Mouse (Mus musculus) adipose tissue, adult 10 weeks (tissue): ENCODE results near the gene Gm9732. TPM values are rescaled to one million over a fixed set of nuclear protein-coding genes. Genes with fewer than 3 reads are reported as not detected.

ENCODE experiments used
- polyA plus RNA-seq: library from polyadenylated mRNA; stranded (reverse); fragments of 350-450 nt; fragmentation: Illumina TruSeq; extraction: RNeasy Lipid Tissue Mini Kit (QIAGEN cat#74804); gene quantifications from one replicate; pipeline ENCODE4 v1.2.3, GENCODE M21; 2014; ENCODE audit warnings: low read depth, low replicate concordance

Gm9732 gene
- 2.1 TPM for polyA plus RNA-seq

DNA sequence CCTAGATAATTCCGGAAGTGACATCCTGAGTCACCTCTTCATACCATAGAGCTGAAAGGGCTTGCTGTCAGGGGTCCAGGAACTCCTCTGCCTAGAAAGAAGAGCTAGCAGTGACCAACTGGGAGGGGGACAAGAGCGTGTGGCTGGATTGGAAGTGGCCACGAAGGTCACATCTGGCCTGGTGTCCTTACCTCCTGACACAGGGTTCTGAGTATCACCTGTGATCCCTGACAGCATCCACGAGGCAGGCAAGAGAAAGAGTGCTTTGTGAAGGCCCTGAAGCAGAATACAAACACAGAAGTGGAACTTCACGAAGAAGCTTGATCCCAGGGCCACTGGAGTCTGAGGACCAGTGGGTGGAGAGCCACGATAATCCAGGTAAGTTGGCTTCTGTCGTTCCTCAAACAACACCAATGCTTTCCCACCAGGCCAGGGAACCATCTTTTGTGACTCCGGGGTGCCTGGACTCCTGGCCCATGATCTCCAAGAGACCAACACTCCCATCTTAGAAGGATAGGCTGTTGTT lies at the start of gene Gm9732:
Gm9732 (plus strand) TSS at position 51 of the 526 bp plus-strand sequence.

DNA sequence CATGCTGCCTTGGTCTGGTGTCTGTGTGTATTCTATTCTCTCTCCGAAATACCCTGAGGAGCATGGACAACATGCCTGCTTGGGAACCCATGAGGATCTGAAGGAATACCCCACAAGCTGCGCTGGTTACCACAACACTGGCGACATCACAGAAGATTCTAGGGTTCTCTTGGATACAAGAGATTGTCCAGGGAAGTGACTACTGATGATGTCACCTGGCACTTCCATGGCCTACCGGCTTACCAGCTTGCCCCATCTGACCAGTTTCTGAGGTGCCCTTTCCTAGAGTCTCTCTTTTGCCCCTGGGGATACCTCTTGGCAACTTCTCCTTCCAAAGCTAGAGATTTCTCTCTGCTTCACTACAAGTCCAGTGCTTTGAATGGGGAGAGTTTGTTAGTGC lies 39.6 kb upstream of the Gm9732 start, which contains the start of gene Gm8122:
Gm8122 (minus strand) TSS at position 101 of the 400 bp plus-strand sequence.

DNA sequence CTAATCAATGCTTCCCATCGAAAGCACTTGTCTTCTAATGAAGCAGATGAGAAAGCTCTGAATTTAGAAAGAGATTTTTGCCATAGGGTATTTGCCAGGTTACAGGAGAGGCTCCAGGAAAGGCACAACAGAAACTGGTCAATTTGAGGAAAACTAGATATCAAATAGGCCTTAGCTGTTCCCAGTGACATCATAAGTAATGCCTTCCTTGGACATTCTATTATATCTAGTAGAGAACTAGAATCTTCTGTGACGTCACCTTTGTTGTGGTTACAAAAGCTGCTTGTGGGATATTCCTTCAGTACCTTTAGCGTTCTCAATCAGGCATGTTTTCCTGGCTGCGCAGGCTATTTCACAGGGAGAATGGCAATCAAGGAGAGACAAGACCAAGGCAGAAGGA lies 16.5 kb upstream of the Gm9732 start, which contains the start of gene Gm8126:
Gm8126 (plus strand) TSS at position 301 of the 400 bp plus-strand sequence.

DNA sequence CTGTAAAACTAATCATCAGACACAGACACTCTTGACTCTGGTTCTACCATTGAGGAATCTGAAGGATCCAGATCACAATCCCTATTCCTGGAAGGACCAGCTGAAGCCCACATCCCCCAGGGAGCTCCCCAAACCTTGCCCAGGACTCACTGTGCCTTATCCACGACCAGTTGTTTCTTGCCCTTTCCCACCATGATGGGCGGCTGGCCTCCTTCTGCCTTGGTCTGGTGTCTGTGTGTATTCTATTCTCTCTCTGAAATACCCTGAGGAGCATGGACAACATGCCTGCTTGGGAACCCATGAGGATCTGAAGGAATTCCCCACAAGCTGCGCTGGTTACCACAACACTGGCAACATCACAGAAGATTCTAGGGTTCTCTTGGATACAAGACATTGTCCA lies 18.7 kb downstream of the Gm9732 start, which contains the start of gene Gm8127:
Gm8127 (minus strand) TSS at position 330 of the 400 bp plus-strand sequence.

DNA sequence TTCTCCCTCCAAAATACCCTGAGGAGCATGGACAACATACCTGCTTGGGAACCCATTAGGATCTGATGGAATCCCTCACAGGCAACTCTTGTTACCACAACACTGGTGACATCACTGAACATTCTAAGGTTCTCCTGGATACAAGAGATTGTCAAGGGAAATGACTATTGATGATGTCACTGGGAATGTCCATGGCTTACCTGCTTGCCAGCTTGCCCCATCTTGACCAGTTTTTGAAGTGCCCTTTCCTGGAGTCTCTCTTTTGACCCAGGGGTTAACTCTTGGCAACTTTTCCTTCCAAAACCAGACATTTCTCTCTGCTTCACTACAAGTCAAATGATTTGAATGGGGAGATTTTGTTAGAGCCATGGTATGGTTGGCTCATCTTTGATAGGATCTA lies 72.9 kb downstream of the Gm9732 start, which contains the start of gene 1700001F09Rik:
1700001F09Rik (minus strand) TSS at position 101 of the 400 bp plus-strand sequence.

Other genes starting within 250 kb of the Gm9732 start
- not detected for gene Gm8094, start 198.4 kb upstream of the Gm9732 start, polyA plus RNA-seq
- gene Gm8104, start 174.4 kb upstream of the Gm9732 start, polyA plus RNA-seq: not detected
- gene Gm7233, start 95.2 kb upstream of the Gm9732 start, polyA plus RNA-seq: not detected
- not detected for gene Gm8122, start 39.7 kb upstream of the Gm9732 start, polyA plus RNA-seq
- gene Gm8126, start 16.4 kb upstream of the Gm9732 start, polyA plus RNA-seq: 1.3 TPM
- gene Gm8127, start 18.8 kb downstream of the Gm9732 start, polyA plus RNA-seq: not detected
- gene 1700001F09Rik, start 72.8 kb downstream of the Gm9732 start, polyA plus RNA-seq: 2.6 TPM
- gene Gm8138, start 141.3 kb downstream of the Gm9732 start, polyA plus RNA-seq: not detected